Mouse (Mus musculus): Measurements from ENCODE around the gene Ccpg1. TPM values are rescaled to one million over a fixed set of nuclear protein-coding genes. Genes with fewer than 3 reads are reported as not detected.

Ccpg1 gene
- polyA plus RNA-seq, 1 experiment: 41.5 TPM

GRCm38 (mm10) chr9:72968349-72969061 lies 16.7 kb upstream of the Ccpg1 start:
- Histone ChIP-seq H3K27ac (ENCODE audit: insufficient read depth, low read length) (no peak overlapping the region), H3K36me3 (ENCODE audit: control insufficient read depth, insufficient read depth, low read length, poor library complexity, severe bottlenecking) (no peaks in the 10 kb centered on the region), H3K27me3 (ENCODE audit: control insufficient read depth, insufficient read depth, low read length, poor library complexity, severe bottlenecking) (no peaks in the 10 kb centered on the region), H3K4me3 (ENCODE audit: low read depth, low read length) (no peak overlapping the region), H3K9ac (ENCODE audit: low read depth, poor library complexity, severe bottlenecking) (no peak overlapping the region), H3K9me3 (replicated peaks; ENCODE audit: control insufficient read depth, insufficient read depth, low read length, poor library complexity, severe bottlenecking) (no peaks in the 10 kb centered on the region), H3K4me1 (ENCODE audit: control insufficient read depth, insufficient read depth, low read length) (no peaks in the 10 kb centered on the region)
- TF ChIP-seq EP300 (IDR thresholded peaks at IDR 0.05; ENCODE audit: insufficient read depth, low read depth, low read length) (no peak), POLR2A (IDR thresholded peaks at IDR 0.05; ENCODE audit: insufficient read depth, low read length) (no peak), CTCF (IDR thresholded peaks at IDR 0.05; ENCODE audit: low read depth, low read length) (peak; percentile 59)

DNA sequence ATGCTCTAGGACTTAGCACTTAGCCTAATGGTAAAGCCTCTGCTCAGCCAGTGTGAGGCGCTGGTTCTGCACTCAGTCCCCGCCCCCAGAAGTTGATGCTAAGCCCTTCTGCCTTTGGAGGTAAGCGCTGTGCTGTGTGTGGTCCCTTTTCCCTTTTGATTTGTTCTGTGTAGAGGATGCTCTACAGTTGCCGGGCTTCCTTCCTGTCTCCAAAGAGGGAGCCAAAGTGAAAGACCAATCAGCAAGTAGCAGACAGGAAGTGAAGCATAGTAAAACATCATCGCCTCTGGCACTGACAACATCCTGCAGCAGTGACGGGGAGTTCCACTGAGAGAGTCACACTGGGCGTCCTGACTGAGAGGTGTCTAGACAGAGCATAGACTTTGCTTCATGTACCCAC lies 15.4 kb upstream of the Ccpg1 start:
- Histone ChIP-seq H3K9me3 (replicated peaks; ENCODE audit: control insufficient read depth, insufficient read depth, low read length, poor library complexity, severe bottlenecking) (no peaks in the 10 kb centered on the region), H3K27me3 (ENCODE audit: control insufficient read depth, insufficient read depth, low read length, poor library complexity, severe bottlenecking) (no peaks in the 10 kb centered on the region), H3K4me3 (ENCODE audit: low read depth, low read length) (no peak overlapping the region), H3K27ac (ENCODE audit: insufficient read depth, low read length) (peak overlapping the region; percentile 20; the same call in 1 of the 2 replicates), H3K9ac (ENCODE audit: low read depth, poor library complexity, severe bottlenecking) (no peak overlapping the region), H3K4me1 (ENCODE audit: control insufficient read depth, insufficient read depth, low read length) (no peaks in the 10 kb centered on the region), H3K36me3 (ENCODE audit: control insufficient read depth, insufficient read depth, low read length, poor library complexity, severe bottlenecking) (no peaks in the 10 kb centered on the region)
- peak; percentile 65 for TF ChIP-seq CTCF (IDR thresholded peaks at IDR 0.05; ENCODE audit: low read depth, low read length)
- 0 out of 2 replicates have a peak, but pooled peaks have one; percentile 9 for TF ChIP-seq EP300 (IDR thresholded peaks at IDR 0.05; ENCODE audit: insufficient read depth, low read depth, low read length)
- TF ChIP-seq POLR2A (IDR thresholded peaks at IDR 0.05; ENCODE audit: insufficient read depth, low read length): no peak

- H3K27ac ChIP-seq (ENCODE audit: insufficient read depth, low read length): no peak overlapping the region
- no peak overlapping the region for H3K9ac ChIP-seq (ENCODE audit: low read depth, poor library complexity, severe bottlenecking)
- no peaks in the 10 kb centered on the region for H3K4me1 ChIP-seq (ENCODE audit: control insufficient read depth, insufficient read depth, low read length)
- no peak overlapping the region for H3K4me3 ChIP-seq (ENCODE audit: low read depth, low read length)
- no peaks in the 10 kb centered on the region for H3K27me3 ChIP-seq (ENCODE audit: control insufficient read depth, insufficient read depth, low read length, poor library complexity, severe bottlenecking)
- no peaks in the 10 kb centered on the region for H3K36me3 ChIP-seq (ENCODE audit: control insufficient read depth, insufficient read depth, low read length, poor library complexity, severe bottlenecking)
- no peaks in the 10 kb centered on the region for H3K9me3 ChIP-seq (replicated peaks; ENCODE audit: control insufficient read depth, insufficient read depth, low read length, poor library complexity, severe bottlenecking)
- TF ChIP-seq CTCF (IDR thresholded peaks at IDR 0.05; ENCODE audit: low read depth, low read length): no peak
- TF ChIP-seq EP300 (IDR thresholded peaks at IDR 0.05; ENCODE audit: insufficient read depth, low read depth, low read length): no peak
- no peak for TF ChIP-seq POLR2A (IDR thresholded peaks at IDR 0.05; ENCODE audit: insufficient read depth, low read length)
Measured at GRCm38 (mm10) chr9:72972435-72972834, 12.8 kb upstream of the Ccpg1 start.

- H3K27me3 ChIP-seq (ENCODE audit: control insufficient read depth, insufficient read depth, low read length, poor library complexity, severe bottlenecking): no peaks in the 10 kb centered on the region
- no peak for TF ChIP-seq POLR2A (IDR thresholded peaks at IDR 0.05; ENCODE audit: insufficient read depth, low read length)
- TF ChIP-seq CTCF (IDR thresholded peaks at IDR 0.05; ENCODE audit: low read depth, low read length): no peak
- TF ChIP-seq EP300 (IDR thresholded peaks at IDR 0.05; ENCODE audit: insufficient read depth, low read depth, low read length): no peak
- no peak overlapping the region for H3K9ac ChIP-seq (ENCODE audit: low read depth, poor library complexity, severe bottlenecking)
- H3K27ac ChIP-seq (ENCODE audit: insufficient read depth, low read length): no peak overlapping the region
- no peaks in the 10 kb centered on the region for H3K36me3 ChIP-seq (ENCODE audit: control insufficient read depth, insufficient read depth, low read length, poor library complexity, severe bottlenecking)
- no peak overlapping the region for H3K4me3 ChIP-seq (ENCODE audit: low read depth, low read length)
- no peaks in the 10 kb centered on the region for H3K9me3 ChIP-seq (replicated peaks; ENCODE audit: control insufficient read depth, insufficient read depth, low read length, poor library complexity, severe bottlenecking)
- H3K4me1 ChIP-seq (ENCODE audit: control insufficient read depth, insufficient read depth, low read length): no peaks in the 10 kb centered on the region
Measured at GRCm38 (mm10) chr9:72972984-72973383, 12.2 kb upstream of the Ccpg1 start.

DNA sequence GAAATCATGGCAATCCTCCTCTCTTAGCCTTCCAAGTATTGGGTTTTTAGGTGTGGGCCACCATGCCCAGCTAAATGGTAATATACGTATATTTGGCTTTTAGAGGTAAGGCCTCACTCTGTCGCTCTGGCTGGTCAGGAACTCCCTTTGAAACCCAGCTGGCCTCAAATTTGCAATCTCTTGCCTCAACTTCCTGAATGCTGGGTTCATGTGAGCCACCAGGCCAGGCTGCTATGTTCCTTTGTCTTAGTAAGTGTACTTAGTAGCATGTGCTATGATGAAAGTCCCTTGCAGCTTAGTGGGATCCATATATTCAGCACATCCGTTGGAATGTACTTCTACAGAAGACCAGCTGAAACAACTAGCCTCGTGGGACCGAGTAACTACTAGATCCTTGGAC lies 10.5 kb upstream of the Ccpg1 start:
- no peaks in the 10 kb centered on the region for H3K27me3 ChIP-seq (ENCODE audit: control insufficient read depth, insufficient read depth, low read length, poor library complexity, severe bottlenecking)
- no peak overlapping the region for H3K9ac ChIP-seq (ENCODE audit: low read depth, poor library complexity, severe bottlenecking)
- no peaks in the 10 kb centered on the region for H3K36me3 ChIP-seq (ENCODE audit: control insufficient read depth, insufficient read depth, low read length, poor library complexity, severe bottlenecking)
- no peaks in the 10 kb centered on the region for H3K4me1 ChIP-seq (ENCODE audit: control insufficient read depth, insufficient read depth, low read length)
- no peak for TF ChIP-seq POLR2A (IDR thresholded peaks at IDR 0.05; ENCODE audit: insufficient read depth, low read length)
- no peak for TF ChIP-seq CTCF (IDR thresholded peaks at IDR 0.05; ENCODE audit: low read depth, low read length)
- TF ChIP-seq EP300 (IDR thresholded peaks at IDR 0.05; ENCODE audit: insufficient read depth, low read depth, low read length): no peak
- H3K27ac ChIP-seq (ENCODE audit: insufficient read depth, low read length): no peak overlapping the region
- no peak overlapping the region for H3K4me3 ChIP-seq (ENCODE audit: low read depth, low read length)
- no peaks in the 10 kb centered on the region for H3K9me3 ChIP-seq (replicated peaks; ENCODE audit: control insufficient read depth, insufficient read depth, low read length, poor library complexity, severe bottlenecking)

- no peak overlapping the region for H3K4me3 ChIP-seq (ENCODE audit: low read depth, low read length)
Measured at GRCm38 (mm10) chr9:72975242-72975641, 10.0 kb upstream of the Ccpg1 start.

More at GRCm38 (mm10) chr9:72975242-72975641, 10.0 kb upstream of the Ccpg1 start:
- H3K9me3 ChIP-seq (replicated peaks; ENCODE audit: control insufficient read depth, insufficient read depth, low read length, poor library complexity, severe bottlenecking): no peaks in the 10 kb centered on the region
- no peaks in the 10 kb centered on the region for H3K36me3 ChIP-seq (ENCODE audit: control insufficient read depth, insufficient read depth, low read length, poor library complexity, severe bottlenecking)
- no peaks in the 10 kb centered on the region for H3K4me1 ChIP-seq (ENCODE audit: control insufficient read depth, insufficient read depth, low read length)
- no peak overlapping the region for H3K27ac ChIP-seq (ENCODE audit: insufficient read depth, low read length)
- no peak overlapping the region for H3K9ac ChIP-seq (ENCODE audit: low read depth, poor library complexity, severe bottlenecking)
- no peaks in the 10 kb centered on the region for H3K27me3 ChIP-seq (ENCODE audit: control insufficient read depth, insufficient read depth, low read length, poor library complexity, severe bottlenecking)
- TF ChIP-seq CTCF (IDR thresholded peaks at IDR 0.05; ENCODE audit: low read depth, low read length) (no peak), EP300 (IDR thresholded peaks at IDR 0.05; ENCODE audit: insufficient read depth, low read depth, low read length) (no peak), POLR2A (IDR thresholded peaks at IDR 0.05; ENCODE audit: insufficient read depth, low read length) (no peak)

Data from ES-Bruce4 (cell line).